In the genomic region with DNA sequence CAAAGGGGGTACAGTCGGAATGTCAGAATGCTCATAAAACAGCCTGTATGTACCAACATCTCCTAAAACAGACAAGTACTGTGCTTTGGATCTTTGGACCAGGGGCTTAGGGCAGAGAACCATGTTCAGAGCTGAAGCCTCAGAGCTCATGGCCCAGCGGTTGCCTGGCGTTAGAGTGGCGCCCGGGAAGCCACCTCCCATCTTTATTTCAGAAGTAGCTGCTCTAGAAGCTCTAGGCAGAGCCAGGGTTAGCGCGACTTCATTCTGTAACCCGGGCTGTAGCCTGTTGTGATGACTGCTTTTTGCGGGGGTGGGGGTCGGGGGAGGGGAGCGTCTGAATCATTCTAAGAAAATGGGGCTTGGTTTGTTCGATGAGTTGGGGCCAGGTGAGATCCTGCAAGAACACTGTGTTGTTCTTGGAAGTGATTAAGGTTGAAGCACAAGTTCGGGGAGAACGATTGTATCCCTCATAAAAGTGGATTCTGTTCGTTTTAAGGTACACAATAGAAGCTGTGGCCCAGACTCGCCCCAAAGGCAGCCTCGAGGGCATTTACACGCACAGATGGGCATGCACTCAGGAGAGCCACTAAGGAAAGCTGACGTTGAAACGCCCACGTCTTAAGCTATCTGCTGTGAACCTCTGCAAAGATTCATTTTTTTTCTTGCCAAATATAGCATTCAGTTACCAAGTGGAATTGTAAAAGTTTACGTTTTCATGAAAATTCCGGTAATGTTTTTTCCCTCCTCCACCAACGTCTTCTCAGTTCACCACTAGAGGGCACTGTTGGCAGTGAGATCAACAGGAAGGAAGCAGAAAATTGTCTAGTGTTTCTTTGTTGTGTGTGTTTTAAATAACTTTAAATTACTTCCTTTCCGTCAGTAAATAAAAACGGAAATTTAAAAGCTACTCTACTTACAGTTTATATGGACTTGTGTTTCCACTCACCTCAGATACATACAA, we compare ENCODE assay signal across 9 mouse cellular contexts.
DNase-seq lines count a peak whose midpoint lies in the region; ATAC-seq lines count a peak whose summit lies in the region.
"Had no signal": no experiment of that assay in that cellular context is flagged by ENCODE, and none has a peak within 500 bp of the region (broad histone marks: within the 10 kb centered on the region; RNA-seq: fewer than 3 reads in every experiment).

No protein-coding gene starts in this region.

- no peak overlapping the region for H3K27ac ChIP-seq in liver, embryonic 11.5 days (ENCODE audit: low read depth, low read length)
- H3K27ac ChIP-seq in embryonic facial prominence, embryonic 12.5 days, result peak overlapping the region; percentile 36; the same call in 1 of the 2 replicates
- no peak overlapping the region for H3K27ac ChIP-seq in hindbrain, embryonic 16.5 days (ENCODE audit: low read depth, low read length)
- H3K27ac ChIP-seq in limb, embryonic 11.5 days (replicated peaks; ENCODE audit: low read depth, low read length), result no peak overlapping the region

- ATAC-seq in liver, embryonic 11.5 days (replicated peaks; ENCODE audit: low FRiP score), result no peak
- ATAC-seq in activated CD4-positive, CD25-positive, alpha-beta regulatory T cell, adult 4 months, result peak; percentile 70
- no peak for ATAC-seq in embryonic facial prominence, embryonic 12.5 days (ENCODE audit: insufficient number of reproducible peaks, insufficient read depth, low FRiP score, low TSS enrichment)
- ATAC-seq in hindbrain, embryonic 16.5 days, result peak; percentile 54; the same call in 1 of the 2 replicates
- ATAC-seq in limb, embryonic 11.5 days (ENCODE audit: insufficient number of reproducible peaks, low FRiP score, low TSS enrichment, low read depth), result no peak

- H3K4me2 ChIP-seq in liver, embryonic 11.5 days, result no peak overlapping the region
- no peak overlapping the region for H3K4me2 ChIP-seq in embryonic facial prominence, embryonic 12.5 days (replicated peaks)
- no peak overlapping the region for H3K4me2 ChIP-seq in hindbrain, embryonic 16.5 days (ENCODE audit: low read length)
- no peak overlapping the region for H3K4me2 ChIP-seq in limb, embryonic 11.5 days (ENCODE audit: low read depth, severe bottlenecking)

- no peaks in the 10 kb centered on the region for H3K4me1 ChIP-seq in liver, embryonic 11.5 days (replicated peaks; ENCODE audit: control insufficient read depth, insufficient read depth, low read length)
- H3K4me1 ChIP-seq in embryonic facial prominence, embryonic 12.5 days, result peaks cover 41% of the 10 kb centered on the region
- H3K4me1 ChIP-seq in hindbrain, embryonic 16.5 days (ENCODE audit: control insufficient read depth, insufficient read depth, low read depth, low read length), result no peaks in the 10 kb centered on the region
- peaks cover 3% of the 10 kb centered on the region; the same call in 1 of the 2 replicates for H3K4me1 ChIP-seq in limb, embryonic 11.5 days (ENCODE audit: control insufficient read depth, insufficient read depth, low read length)

- H3K36me3 ChIP-seq in liver, embryonic 11.5 days (ENCODE audit: control insufficient read depth, insufficient read depth, low read length), result no peaks in the 10 kb centered on the region
- no peaks in the 10 kb centered on the region for H3K36me3 ChIP-seq in embryonic facial prominence, embryonic 12.5 days
- H3K36me3 ChIP-seq in hindbrain, embryonic 16.5 days (ENCODE audit: control insufficient read depth, insufficient read depth, low read length), result no peaks in the 10 kb centered on the region
- H3K36me3 ChIP-seq in limb, embryonic 11.5 days (ENCODE audit: control insufficient read depth, insufficient read depth, low read length), result no peaks in the 10 kb centered on the region

- DNase-seq in liver, result peak; percentile 52
- no peak for DNase-seq in liver, embryonic 11.5 days (ENCODE audit: low spot score)
- peak; percentile 78 for DNase-seq in limb, embryonic 11.5 days (ENCODE audit: low spot score)
- DNase-seq in neural tube, embryonic 10.5 days (ENCODE audit: extremely low spot score, low spot score), result peak; percentile 50
- DNase-seq in thymus, postnatal 10 days (ENCODE audit: low spot score in 2 of 2), result peak; percentile 31 to 78

- H3K4me3 ChIP-seq in liver, embryonic 11.5 days (ENCODE audit: low read depth, low read length), result no peak overlapping the region
- H3K4me3 ChIP-seq in embryonic facial prominence, embryonic 12.5 days, result no peak overlapping the region
- no peak overlapping the region for H3K4me3 ChIP-seq in hindbrain, embryonic 16.5 days (ENCODE audit: low read length)
- H3K4me3 ChIP-seq in limb, embryonic 11.5 days (ENCODE audit: low read depth, low read length), result no peak overlapping the region
- H3K4me3 ChIP-seq: erythroblast, embryonic 14.5 days had no signal

- H3K9me3 ChIP-seq in liver, embryonic 11.5 days (ENCODE audit: control insufficient read depth, low read length), result no peaks in the 10 kb centered on the region
- no peaks in the 10 kb centered on the region for H3K9me3 ChIP-seq in embryonic facial prominence, embryonic 12.5 days
- peaks cover 2% of the 10 kb centered on the region; the same call in 1 of the 2 replicates for H3K9me3 ChIP-seq in hindbrain, embryonic 16.5 days (ENCODE audit: control insufficient read depth, low read length)
- no peaks in the 10 kb centered on the region for H3K9me3 ChIP-seq in limb, embryonic 11.5 days (ENCODE audit: control insufficient read depth, low read length)

- no peaks in the 10 kb centered on the region for H3K27me3 ChIP-seq in liver, embryonic 11.5 days (replicated peaks; ENCODE audit: control insufficient read depth, insufficient read depth, low read length)
- no peaks in the 10 kb centered on the region for H3K27me3 ChIP-seq in embryonic facial prominence, embryonic 12.5 days
- H3K27me3 ChIP-seq in hindbrain, embryonic 16.5 days (replicated peaks; ENCODE audit: control insufficient read depth, insufficient read depth, low read length), result no peaks in the 10 kb centered on the region
- H3K27me3 ChIP-seq in limb, embryonic 11.5 days (ENCODE audit: control insufficient read depth, insufficient read depth, low read length), result no peaks in the 10 kb centered on the region

- no peak overlapping the region for H3K9ac ChIP-seq in liver, embryonic 11.5 days (ENCODE audit: low read depth, low read length)
- H3K9ac ChIP-seq in embryonic facial prominence, embryonic 12.5 days, result no peak overlapping the region
- no peak overlapping the region for H3K9ac ChIP-seq in hindbrain, embryonic 16.5 days (ENCODE audit: low read depth, low read length)
- H3K9ac ChIP-seq in limb, embryonic 11.5 days (ENCODE audit: low read length), result no peak overlapping the region

- WGBS in liver, embryonic 11.5 days, result 47% methylated on average over 26 of the region's 26 CpGs
- WGBS in embryonic facial prominence, embryonic 12.5 days, result 40% methylated on average over 26 of the region's 26 CpGs
- 44% methylated on average over 26 of the region's 26 CpGs for WGBS in hindbrain, embryonic 16.5 days
- WGBS in limb, embryonic 11.5 days, result 46% methylated on average over 26 of the region's 26 CpGs

Comparison
In these comparisons a context has a peak if more than half of its experiments do, and no peak if none do; other contexts are left out.
1. ATAC-seq: peak in activated CD4-positive, CD25-positive, alpha-beta regulatory T cell, adult 4 months (single experiment) and hindbrain, embryonic 16.5 days (single experiment); none in liver, embryonic 11.5 days (single experiment), embryonic facial prominence, embryonic 12.5 days (single experiment) and limb, embryonic 11.5 days (single experiment).